Mouse (Mus musculus) spleen, adult 2 months (tissue): ENCODE data around the gene Cacna1c.

Source experiments
- CTCF ChIP-seq: fragments of 200-500 bp; IDR thresholded peaks from 2 replicates; pipeline ENCODE4 v1.5.1; 2011; ENCODE audit warnings: mild to moderate bottlenecking, inconsistent platforms; ENCODE audit not compliant: insufficient read depth, insufficient read length, insufficient replicate concordance; ENCODE audit errors: extremely low read depth
- POLR2A ChIP-seq: fragments of 200-500 bp; IDR thresholded peaks from 2 replicates; pipeline ENCODE4 v1.6.1; 2011; ENCODE audit warnings: low read depth, low read length, inconsistent platforms

GRCm38 (mm10) chr6:118937536-118937935 is 258.7 kb downstream of the Cacna1c start:
- TF ChIP-seq CTCF: no peak
- TF ChIP-seq POLR2A: no peak
